Mouse (Mus musculus): ENCODE data around the gene Olfr314.
"Not testable (repeated sequence)": the region's sequence is repeated elsewhere in the genome, so short reads cannot be mapped to it uniquely, and the experiment has no call there.

The Olfr314 gene

GRCm38 (mm10) chr11:58801558-58802228 lies 18.9 kb downstream of the Olfr314 start, which contains the start of gene Fam183b:
Fam183b (minus strand) TSS chr11:58801960.
- DNase-seq (ENCODE audit: low read depth, low spot score), result no peak
- Histone ChIP-seq H3K27me3 (ENCODE audit: control insufficient read depth, insufficient read depth, low read length, poor library complexity, severe bottlenecking) (no peaks in the 10 kb centered on the region), H3K36me3 (ENCODE audit: control insufficient read depth, insufficient read depth, low read length, poor library complexity, severe bottlenecking) (no peaks in the 10 kb centered on the region)

- Histone ChIP-seq H3K27me3 (ENCODE audit: control insufficient read depth, insufficient read depth, low read length, poor library complexity, severe bottlenecking) (no peaks in the 10 kb centered on the region), H3K36me3 (ENCODE audit: control insufficient read depth, insufficient read depth, low read length, poor library complexity, severe bottlenecking) (no peaks in the 10 kb centered on the region)
- DNase-seq (ENCODE audit: low read depth, low spot score), result no peak
Measured at GRCm38 (mm10) chr11:58803871-58804270, 21.1 kb downstream of the Olfr314 start.

- no peak for DNase-seq (ENCODE audit: low read depth, low spot score)
- Histone ChIP-seq H3K27me3 (ENCODE audit: control insufficient read depth, insufficient read depth, low read length, poor library complexity, severe bottlenecking) (no peaks in the 10 kb centered on the region), H3K36me3 (ENCODE audit: control insufficient read depth, insufficient read depth, low read length, poor library complexity, severe bottlenecking) (no peaks in the 10 kb centered on the region)
Measured at GRCm38 (mm10) chr11:58804393-58804792, 21.6 kb downstream of the Olfr314 start.

- Histone ChIP-seq H3K36me3 (ENCODE audit: control insufficient read depth, insufficient read depth, low read length, poor library complexity, severe bottlenecking) (no peaks in the 10 kb centered on the region), H3K27me3 (ENCODE audit: control insufficient read depth, insufficient read depth, low read length, poor library complexity, severe bottlenecking) (no peaks in the 10 kb centered on the region)
- DNase-seq (ENCODE audit: low read depth, low spot score), result peak; percentile 24
Measured at GRCm38 (mm10) chr11:58812001-58812400, 29.2 kb downstream of the Olfr314 start.

- H3K27me3 ChIP-seq (ENCODE audit: control insufficient read depth, insufficient read depth, low read length, poor library complexity, severe bottlenecking); DNase-seq (ENCODE audit: low read depth, low spot score): not testable (repeated sequence)
Measured at GRCm38 (mm10) chr11:58814700-58815099, 31.9 kb downstream of the Olfr314 start, which contains the start of gene Olfr313. Olfr313 (plus strand) TSS chr11:58815000.

GRCm38 (mm10) chr11:58815676-58816075 lies 32.9 kb downstream of the Olfr314 start:
- DNase-seq (ENCODE audit: low read depth, low spot score), result no peak
- H3K27me3 ChIP-seq (ENCODE audit: control insufficient read depth, insufficient read depth, low read length, poor library complexity, severe bottlenecking), result no peaks in the 10 kb centered on the region
- H3K36me3 ChIP-seq (ENCODE audit: control insufficient read depth, insufficient read depth, low read length, poor library complexity, severe bottlenecking), result no peaks in the 10 kb centered on the region

More at GRCm38 (mm10) chr11:58814700-58815099, 31.9 kb downstream of the Olfr314 start, which contains the start of gene Olfr313:
- not testable (repeated sequence) for H3K36me3 ChIP-seq (ENCODE audit: control insufficient read depth, insufficient read depth, low read length, poor library complexity, severe bottlenecking)

- H3K36me3 ChIP-seq (ENCODE audit: control insufficient read depth, insufficient read depth, low read length, poor library complexity, severe bottlenecking); H3K27me3 ChIP-seq (ENCODE audit: control insufficient read depth, insufficient read depth, low read length, poor library complexity, severe bottlenecking); DNase-seq (ENCODE audit: low read depth, low spot score): not testable (repeated sequence)
Measured at GRCm38 (mm10) chr11:58828937-58829336, 46.2 kb downstream of the Olfr314 start, which contains the start of gene Olfr312. Olfr312 (plus strand) TSS chr11:58829237.

- no peaks in the 10 kb centered on the region for H3K27me3 ChIP-seq (ENCODE audit: control insufficient read depth, insufficient read depth, low read length, poor library complexity, severe bottlenecking)
- no peaks in the 10 kb centered on the region for H3K36me3 ChIP-seq (ENCODE audit: control insufficient read depth, insufficient read depth, low read length, poor library complexity, severe bottlenecking)
- DNase-seq (ENCODE audit: low read depth, low spot score), result no peak
Measured at GRCm38 (mm10) chr11:58829764-58830163, 47.0 kb downstream of the Olfr314 start.

GRCm38 (mm10) chr11:58832541-58832940 lies 49.8 kb downstream of the Olfr314 start:
- H3K36me3 ChIP-seq (ENCODE audit: control insufficient read depth, insufficient read depth, low read length, poor library complexity, severe bottlenecking); H3K27me3 ChIP-seq (ENCODE audit: control insufficient read depth, insufficient read depth, low read length, poor library complexity, severe bottlenecking); DNase-seq (ENCODE audit: low read depth, low spot score): not testable (repeated sequence)
